Mouse (Mus musculus): Measurements from ENCODE around the gene Syt15.
A peak's percentile ranks its signal among the peaks of the same experiment; 100 is the strongest.
"Not testable (repeated sequence)": the region's sequence is repeated elsewhere in the genome, so short reads cannot be mapped to it uniquely, and the experiment has no call there.

The Syt15 gene

GRCm38 (mm10) chr14:34226566-34226965, 7.2 kb downstream of the Syt15 start:
- no peak for ATAC-seq (ENCODE audit: insufficient number of reproducible peaks, low FRiP score, low TSS enrichment)

GRCm38 (mm10) chr14:34227981-34228380, 8.6 kb downstream of the Syt15 start:
- no peak for ATAC-seq (ENCODE audit: insufficient number of reproducible peaks, low FRiP score, low TSS enrichment)

GRCm38 (mm10) chr14:34228830-34229506, 9.6 kb downstream of the Syt15 start:
- ATAC-seq (ENCODE audit: insufficient number of reproducible peaks, low FRiP score, low TSS enrichment), result no peak

- no peak for ATAC-seq (ENCODE audit: insufficient number of reproducible peaks, low FRiP score, low TSS enrichment)
Observed at GRCm38 (mm10) chr14:34232340-34232739, 12.9 kb downstream of the Syt15 start.

GRCm38 (mm10) chr14:34232866-34233680, 13.7 kb downstream of the Syt15 start:
- ATAC-seq (ENCODE audit: insufficient number of reproducible peaks, low FRiP score, low TSS enrichment), result no peak

GRCm38 (mm10) chr14:34233846-34234245, 14.5 kb downstream of the Syt15 start:
- ATAC-seq (ENCODE audit: insufficient number of reproducible peaks, low FRiP score, low TSS enrichment), result no peak

- ATAC-seq (ENCODE audit: insufficient number of reproducible peaks, low FRiP score, low TSS enrichment), result peak; percentile 95
Observed at GRCm38 (mm10) chr14:34234630-34235380, 15.4 kb downstream of the Syt15 start.

GRCm38 (mm10) chr14:34240263-34240662, 20.9 kb downstream of the Syt15 start:
- ATAC-seq (ENCODE audit: insufficient number of reproducible peaks, low FRiP score, low TSS enrichment), result no peak

GRCm38 (mm10) chr14:34240676-34241075, 21.3 kb downstream of the Syt15 start:
- no peak for ATAC-seq (ENCODE audit: insufficient number of reproducible peaks, low FRiP score, low TSS enrichment)

- ATAC-seq (ENCODE audit: insufficient number of reproducible peaks, low FRiP score, low TSS enrichment), result no peak
Observed at GRCm38 (mm10) chr14:34252470-34253145, 33.2 kb downstream of the Syt15 start.

- no peak for ATAC-seq (ENCODE audit: insufficient number of reproducible peaks, low FRiP score, low TSS enrichment)
Observed at GRCm38 (mm10) chr14:34253261-34253660, 33.9 kb downstream of the Syt15 start.

GRCm38 (mm10) chr14:34258525-34258924, 39.1 kb downstream of the Syt15 start:
- not testable (repeated sequence) for ATAC-seq (ENCODE audit: insufficient number of reproducible peaks, low FRiP score, low TSS enrichment)

- ATAC-seq (ENCODE audit: insufficient number of reproducible peaks, low FRiP score, low TSS enrichment), result no peak
Observed at GRCm38 (mm10) chr14:34268046-34268445, 48.7 kb downstream of the Syt15 start.

- no peak for ATAC-seq (ENCODE audit: insufficient number of reproducible peaks, low FRiP score, low TSS enrichment)
Observed at GRCm38 (mm10) chr14:34273280-34273679, 53.9 kb downstream of the Syt15 start.

GRCm38 (mm10) chr14:34274141-34274540, 54.7 kb downstream of the Syt15 start:
- ATAC-seq (ENCODE audit: insufficient number of reproducible peaks, low FRiP score, low TSS enrichment), result no peak

- ATAC-seq (ENCODE audit: insufficient number of reproducible peaks, low FRiP score, low TSS enrichment), result no peak
Observed at GRCm38 (mm10) chr14:34275225-34275624, 55.8 kb downstream of the Syt15 start.

GRCm38 (mm10) chr14:34279726-34280125, 60.3 kb downstream of the Syt15 start:
- ATAC-seq (ENCODE audit: insufficient number of reproducible peaks, low FRiP score, low TSS enrichment), result no peak
